In genomic region chr8:70122863-70123262, GRCm38 (mm10) we compare ENCODE assay signal across 11 mouse cellular contexts. TPM values are rescaled to one million over a fixed set of nuclear protein-coding genes. Genes with fewer than 3 reads are reported as not detected.
A peak's percentile ranks its signal among the peaks of the same experiment; 100 is the strongest.
DNase-seq lines count a peak whose midpoint lies in the region; ATAC-seq and TF ChIP-seq lines count a peak whose summit lies in the region.
"Had no signal": no experiment of that assay in that cellular context is flagged by ENCODE, and none has a peak within 500 bp of the region (broad histone marks: within the 10 kb centered on the region; RNA-seq: fewer than 3 reads in every experiment).

No protein-coding gene starts in this region.

- no peak overlapping the region for H3K9ac ChIP-seq in heart, adult 2 months (ENCODE audit: low read depth, low read length)
- no peak overlapping the region for H3K9ac ChIP-seq in heart, embryonic 11.5 days (ENCODE audit: low read depth, low read length)
- no peak overlapping the region for H3K9ac ChIP-seq in hindbrain, embryonic 14.5 days
- H3K9ac ChIP-seq: embryonic facial prominence, embryonic 15.5 days; kidney, embryonic 15.5 days; limb, embryonic 12.5 days had no signal

- DNase-seq in heart, adult 2 months, result no peak
- DNase-seq in retina, embryonic 14.5 days (ENCODE audit: low spot score), result peak; percentile 43
- DNase-seq in retina, postnatal 1 day, result no peak
- DNase-seq in hindbrain, embryonic 14.5 days (ENCODE audit: low spot score), result no peak
- DNase-seq in heart, adult 11 months, result no peak

- no peak overlapping the region for H3ac ChIP-seq in myocyte (ENCODE audit: control insufficient read depth, insufficient read length)

- H3K27me3 ChIP-seq in heart, adult 2 months (ENCODE audit: control insufficient read depth, insufficient read depth, low read length), result peaks cover 1% of the 10 kb centered on the region; the same call in 1 of the 2 replicates
- H3K27me3 ChIP-seq in heart, embryonic 11.5 days (ENCODE audit: control insufficient read depth, insufficient read depth, low read length), result peaks cover 54% of the 10 kb centered on the region
- peaks cover 57% of the 10 kb centered on the region for H3K27me3 ChIP-seq in myocyte (ENCODE audit: control insufficient read depth, insufficient read depth, insufficient read length)
- H3K27me3 ChIP-seq in hindbrain, embryonic 14.5 days (ENCODE audit: control insufficient read depth, insufficient read depth, low read length), result no peaks in the 10 kb centered on the region

- H3K79me2 ChIP-seq in heart, adult 2 months (replicated peaks; ENCODE audit: control insufficient read depth, insufficient read depth, low read length), result no peaks in the 10 kb centered on the region
- H3K79me2 ChIP-seq in myocyte (ENCODE audit: control insufficient read depth, insufficient read depth), result no peaks in the 10 kb centered on the region

- 48% methylated on average over 2 of the region's 2 CpGs for WGBS in heart, adult 2 months
- WGBS in heart, embryonic 11.5 days (ENCODE audit: insufficient replicate concordance), result 51% methylated on average over 2 of the region's 2 CpGs
- 57% methylated on average over 2 of the region's 2 CpGs for WGBS in bone marrow, adult 2 months
- 62% methylated on average over 2 of the region's 2 CpGs for WGBS in hindbrain, embryonic 14.5 days

- H3K4me1 ChIP-seq in heart, adult 2 months (ENCODE audit: control insufficient read depth, insufficient read depth, low read length), result no peaks in the 10 kb centered on the region
- H3K4me1 ChIP-seq in heart, embryonic 11.5 days (ENCODE audit: control insufficient read depth, insufficient read depth, low read length), result no peaks in the 10 kb centered on the region
- H3K4me1 ChIP-seq in bone marrow, adult 2 months (ENCODE audit: control insufficient read depth, insufficient read depth, low read length), result no peaks in the 10 kb centered on the region; the same call in 1 of the 2 replicates
- peaks cover 7% of the 10 kb centered on the region for H3K4me1 ChIP-seq in hindbrain, embryonic 14.5 days (replicated peaks; ENCODE audit: control insufficient read depth, insufficient read depth, low read length)

- no peak overlapping the region for H3K4me3 ChIP-seq in heart, adult 2 months
- no peak overlapping the region for H3K4me3 ChIP-seq in heart, embryonic 11.5 days (ENCODE audit: low read depth, low read length)
- no peak overlapping the region for H3K4me3 ChIP-seq in bone marrow, adult 2 months (replicated peaks; ENCODE audit: control insufficient read depth, low read depth, low read length)
- no peak overlapping the region for H3K4me3 ChIP-seq in myocyte
- H3K4me3 ChIP-seq in hindbrain, embryonic 14.5 days (replicated peaks; ENCODE audit: low read length), result no peak overlapping the region
- H3K4me3 ChIP-seq: embryonic facial prominence, embryonic 15.5 days; kidney, embryonic 15.5 days; limb, embryonic 12.5 days had no signal

- H3K9me3 ChIP-seq in heart, embryonic 11.5 days (replicated peaks; ENCODE audit: control insufficient read depth, low read length), result no peaks in the 10 kb centered on the region
- H3K9me3 ChIP-seq in hindbrain, embryonic 14.5 days (ENCODE audit: control insufficient read depth, low read length), result no peaks in the 10 kb centered on the region
- H3K9me3 ChIP-seq: embryonic facial prominence, embryonic 15.5 days; kidney, embryonic 15.5 days; limb, embryonic 12.5 days had no signal

- ATAC-seq in heart, embryonic 11.5 days (replicated peaks; ENCODE audit: insufficient number of reproducible peaks, low FRiP score, low TSS enrichment), result no peak; the same call in 1 of the 2 replicates
- no peak for ATAC-seq in hindbrain, embryonic 14.5 days (ENCODE audit: low FRiP score)

- TF ChIP-seq POLR2A in heart, adult 2 months (IDR thresholded peaks at IDR 0.05; ENCODE audit: insufficient read depth, low read depth, low read length), result no peak
- TF ChIP-seq POLR2A in bone marrow, adult 2 months (IDR thresholded peaks at IDR 0.05; ENCODE audit: borderline replicate concordance, control insufficient read depth, low read depth, low read length), result no peak
- TF ChIP-seq POLR2A in myocyte (IDR thresholded peaks at IDR 0.05; ENCODE audit: insufficient read length, low read depth), result no peak

- TF ChIP-seq EP300 in heart, adult 2 months (IDR thresholded peaks at IDR 0.05; ENCODE audit: insufficient read depth, low read depth, low read length), result no peak

- intact Hi-C loops in heart, adult 2 months (cut with DNase I), result loop anchor here (5.0 kb wide), 1 partner anchor 206 kb away; no protein-coding TSS in a partner anchor

- no peak overlapping the region for H3K27ac ChIP-seq in heart, adult 2 months
- H3K27ac ChIP-seq in heart, embryonic 11.5 days (ENCODE audit: low read depth, low read length), result no peak overlapping the region
- H3K27ac ChIP-seq in bone marrow, adult 2 months (ENCODE audit: control insufficient read depth, insufficient read depth, low read depth, low read length, poor library complexity), result no peak overlapping the region
- H3K27ac ChIP-seq in hindbrain, embryonic 14.5 days, result no peak overlapping the region
- H3K27ac ChIP-seq: embryonic facial prominence, embryonic 15.5 days; kidney, embryonic 15.5 days; limb, embryonic 12.5 days had no signal

- H3K4me2 ChIP-seq in heart, embryonic 11.5 days, result no peak overlapping the region
- H3K4me2 ChIP-seq in myocyte (ENCODE audit: low read depth), result no peak overlapping the region
- no peak overlapping the region for H3K4me2 ChIP-seq in hindbrain, embryonic 14.5 days (replicated peaks)
- H3K4me2 ChIP-seq: embryonic facial prominence, embryonic 15.5 days; kidney, embryonic 15.5 days; limb, embryonic 12.5 days had no signal

- no peaks in the 10 kb centered on the region for H3K36me3 ChIP-seq in heart, adult 2 months (ENCODE audit: control insufficient read depth, insufficient read depth, low read length)
- H3K36me3 ChIP-seq in heart, embryonic 11.5 days (ENCODE audit: control insufficient read depth, insufficient read depth, low read length), result no peaks in the 10 kb centered on the region
- no peaks in the 10 kb centered on the region for H3K36me3 ChIP-seq in myocyte (ENCODE audit: control insufficient read depth, insufficient read depth)
- no peaks in the 10 kb centered on the region for H3K36me3 ChIP-seq in hindbrain, embryonic 14.5 days (replicated peaks; ENCODE audit: control insufficient read depth, insufficient read depth)
- H3K36me3 ChIP-seq: embryonic facial prominence, embryonic 15.5 days; kidney, embryonic 15.5 days; limb, embryonic 12.5 days had no signal

- TF ChIP-seq CTCF in heart, adult 2 months (IDR thresholded peaks at IDR 0.05), result peak; percentile 79
- peak; percentile 44; the same call in 1 of the 2 replicates for TF ChIP-seq CTCF in bone marrow, adult 2 months (IDR thresholded peaks at IDR 0.05; ENCODE audit: control insufficient read depth, insufficient read depth, low read length)

TF ChIP-seq in myocyte, 11 proteins besides CTCF, POLR2A, EP300 and RAD21:
- no peak for TF ChIP-seq POLR2AphosphoS2 (IDR thresholded peaks at IDR 0.05; ENCODE audit: insufficient read length, low read depth)
- peak; percentile 45 for TF ChIP-seq REST (IDR thresholded peaks at IDR 0.05; ENCODE audit: insufficient read depth, insufficient read length)

RNA-seq across cellular contexts. Expression of gene Ncan, which starts 2.2 kb away (rescaled TPM):
- total RNA-seq in heart, adult 2 months (2021), result under 1 TPM in 1 of 2 experiments, not detected in 1; 0.02 TPM
- polyA plus RNA-seq in heart, adult 2 months (2012; rRNA removed), result 0.08 and 0.18 TPM in 2 replicates
- 0.11 and 0.16 TPM in 2 replicates for polyA plus RNA-seq in heart, embryonic 11.5 days (2014; fragmentation: Nextera tagmentation; extraction: Ambion mirVana)
- 0.13 and 0.50 TPM in 2 replicates for polyA plus RNA-seq in bone marrow, adult 2 months (2011; ENCODE audit: insufficient read depth, insufficient read length, low replicate concordance, missing spikeins)
- polyA plus RNA-seq in myocyte (2012; fragmentation: generic; extraction: Trizol), result not detected
- polyA plus RNA-seq in hindbrain, embryonic 14.5 days (2014; fragmentation: Nextera tagmentation; extraction: Ambion mirVana), result 141 and 152 TPM in 2 replicates

RNA-seq across cellular contexts. Expression of gene Nr2c2ap, which starts 8.3 kb away (rescaled TPM):
- total RNA-seq in heart, adult 2 months (2021), result 1 to 10 TPM; 5.5 to 7.6 TPM
- 7.0 and 10.7 TPM in 2 replicates for polyA plus RNA-seq in heart, adult 2 months (2012; rRNA removed)
- polyA plus RNA-seq in heart, embryonic 11.5 days (2014; fragmentation: Nextera tagmentation; extraction: Ambion mirVana), result 17.0 and 23.4 TPM in 2 replicates
- polyA plus RNA-seq in bone marrow, adult 2 months (2011; ENCODE audit: insufficient read depth, insufficient read length, low replicate concordance, missing spikeins), result 16.1 and 29.5 TPM in 2 replicates
- polyA plus RNA-seq in myocyte (2012; fragmentation: generic; extraction: Trizol), result 41.3 TPM
- 29.1 and 29.5 TPM in 2 replicates for polyA plus RNA-seq in hindbrain, embryonic 14.5 days (2014; fragmentation: Nextera tagmentation; extraction: Ambion mirVana)

RNA-seq across cellular contexts. Expression of gene Rfxank, which starts 16.1 kb away (rescaled TPM):
- total RNA-seq in heart, adult 2 months (2021), result 10 to 100 TPM; 18.1 to 18.6 TPM
- polyA plus RNA-seq in heart, adult 2 months (2012; rRNA removed), result 30.9 and 41.5 TPM in 2 replicates
- 13.2 and 15.1 TPM in 2 replicates for polyA plus RNA-seq in heart, embryonic 11.5 days (2014; fragmentation: Nextera tagmentation; extraction: Ambion mirVana)
- 7.0 and 14.4 TPM in 2 replicates for polyA plus RNA-seq in bone marrow, adult 2 months (2011; ENCODE audit: insufficient read depth, insufficient read length, low replicate concordance, missing spikeins)
- polyA plus RNA-seq in myocyte (2012; fragmentation: generic; extraction: Trizol), result 11.2 TPM
- 7.2 and 8.2 TPM in 2 replicates for polyA plus RNA-seq in hindbrain, embryonic 14.5 days (2014; fragmentation: Nextera tagmentation; extraction: Ambion mirVana)

RNA-seq across cellular contexts. Expression of gene Borcs8, which starts 16.4 kb away (rescaled TPM):
- 10 to 100 TPM; 22.6 to 23.7 TPM for total RNA-seq in heart, adult 2 months (2021)
- 45.3 and 46.6 TPM in 2 replicates for polyA plus RNA-seq in heart, adult 2 months (2012; rRNA removed)
- 45.7 and 46.5 TPM in 2 replicates for polyA plus RNA-seq in heart, embryonic 11.5 days (2014; fragmentation: Nextera tagmentation; extraction: Ambion mirVana)
- polyA plus RNA-seq in bone marrow, adult 2 months (2011; ENCODE audit: insufficient read depth, insufficient read length, low replicate concordance, missing spikeins), result 13.9 and 33.6 TPM in 2 replicates
- 53.0 TPM for polyA plus RNA-seq in myocyte (2012; fragmentation: generic; extraction: Trizol)
- polyA plus RNA-seq in hindbrain, embryonic 14.5 days (2014; fragmentation: Nextera tagmentation; extraction: Ambion mirVana), result 62.1 and 62.7 TPM in 2 replicates

RNA-seq across cellular contexts. Expression of gene Mef2b, which starts 16.6 kb away (rescaled TPM):
- under 1 TPM; 0.25 to 0.44 TPM for total RNA-seq in heart, adult 2 months (2021)
- 0.27 and 0.38 TPM in 2 replicates for polyA plus RNA-seq in heart, adult 2 months (2012; rRNA removed)
- polyA plus RNA-seq in heart, embryonic 11.5 days (2014; fragmentation: Nextera tagmentation; extraction: Ambion mirVana), result 0.21 and 0.39 TPM in 2 replicates
- 1.3 and 2.7 TPM in 2 replicates for polyA plus RNA-seq in bone marrow, adult 2 months (2011; ENCODE audit: insufficient read depth, insufficient read length, low replicate concordance, missing spikeins)
- 0.85 TPM for polyA plus RNA-seq in myocyte (2012; fragmentation: generic; extraction: Trizol)
- 0.73 and 0.83 TPM in 2 replicates for polyA plus RNA-seq in hindbrain, embryonic 14.5 days (2014; fragmentation: Nextera tagmentation; extraction: Ambion mirVana)

Comparison
In these comparisons a context has a peak if more than half of its experiments do, and no peak if none do; other contexts are left out.
1. RNA of gene Ncan, which starts 2.2 kb away (polyA plus RNA-seq): 141 to 152 TPM in hindbrain, embryonic 14.5 days; 0.13 to 0.50 TPM in bone marrow, adult 2 months, 0.11 to 0.16 TPM in heart, embryonic 11.5 days, 0.08 to 0.18 TPM in heart, adult 2 months and not detected in myocyte (single experiment); every median in the first group is over 10 times any median in the second.